Mouse (Mus musculus): ENCODE measurements at regions not wholly inside any gene's neighbourhood (a gene's known extent, or its start where the extent isn't known, plus 50 kb on each side); places are given as distances from the start of the nearest gene placed in this dataset.

DNA sequence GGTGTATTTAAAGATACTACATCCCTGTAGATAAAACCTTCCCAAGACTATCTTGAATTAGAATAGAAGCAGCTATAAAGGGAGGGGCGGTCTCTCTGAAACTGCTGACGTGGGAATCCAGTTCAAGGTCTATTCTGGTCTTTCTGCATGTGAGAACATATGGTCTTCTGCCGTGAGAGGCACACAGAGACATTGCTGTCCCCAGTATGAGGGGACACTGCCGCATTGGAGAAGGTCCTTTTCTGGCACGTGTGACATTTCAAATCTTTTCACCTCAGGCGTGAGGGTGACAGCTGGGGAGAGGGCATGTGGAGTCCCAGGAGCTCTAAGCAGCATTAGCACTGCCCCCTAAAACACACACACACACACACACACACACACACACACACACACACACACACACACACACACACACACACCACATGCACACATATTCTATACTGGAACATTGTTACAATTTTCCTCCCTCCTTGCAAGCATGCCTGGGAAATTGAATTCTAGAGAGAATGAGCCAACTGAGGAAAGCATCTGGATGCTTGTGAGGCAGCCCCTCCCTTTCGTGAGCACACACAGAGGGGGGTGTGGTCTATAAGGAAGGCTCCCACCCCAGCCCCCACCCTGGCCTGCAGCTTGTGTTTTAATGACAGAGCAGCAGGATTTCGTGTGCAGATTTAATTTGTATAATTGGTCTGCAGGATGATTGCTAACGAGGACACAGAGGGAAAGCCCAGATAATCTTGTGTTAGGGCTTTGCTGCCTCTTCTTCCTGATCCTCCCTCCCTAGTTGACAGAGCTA is 174.5 kb upstream of the Fat4 start:
- Histone ChIP-seq H3K27ac (ENCODE audit: low read depth, low read length) (no peak overlapping the region), H3K27me3 (ENCODE audit: control insufficient read depth, insufficient read depth, low read length) (no peaks in the 10 kb centered on the region), H3K4me3 (ENCODE audit: low read depth, low read length) (no peak overlapping the region), H3K4me2 (ENCODE audit: low read depth) (no peak overlapping the region), H3K4me1 (ENCODE audit: control insufficient read depth, insufficient read depth, low read length) (no peaks in the 10 kb centered on the region), H3K9me3 (ENCODE audit: control insufficient read depth, low read length) (no peaks in the 10 kb centered on the region), H3K9ac (ENCODE audit: low read length) (no peak overlapping the region), H3K36me3 (ENCODE audit: control insufficient read depth, insufficient read depth, low read length) (no peaks in the 10 kb centered on the region)
- DNase-seq (ENCODE audit: low spot score) (peak; percentile 40), ATAC-seq (ENCODE audit: insufficient read depth, low FRiP score, low TSS enrichment) (peak; percentile 67)
- WGBS, result 20% methylated on average over 9 of the region's 9 CpGs

DNA sequence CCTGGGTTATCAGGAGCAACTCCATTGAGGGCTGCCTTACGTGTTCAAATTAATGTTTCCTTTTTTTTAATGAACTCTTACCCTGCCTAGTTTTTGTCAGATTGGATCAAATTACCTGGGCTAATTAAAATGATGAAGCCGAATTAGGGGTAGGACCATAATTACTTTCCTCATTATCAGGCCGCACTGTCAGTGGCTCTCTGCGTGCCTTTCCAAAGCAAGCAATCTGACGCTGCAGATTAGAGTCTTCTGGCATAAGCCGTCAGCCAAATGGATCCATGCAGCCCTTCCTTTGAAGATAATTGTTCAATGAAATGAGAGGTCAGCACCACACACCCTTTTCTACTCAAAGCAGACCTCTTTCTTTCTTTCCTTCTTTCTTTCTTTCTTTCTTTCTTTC is 175.5 kb upstream of the Fat4 start:
- H3K4me3 ChIP-seq (ENCODE audit: low read depth, low read length), result no peak overlapping the region
- no peaks in the 10 kb centered on the region for H3K4me1 ChIP-seq (ENCODE audit: control insufficient read depth, insufficient read depth, low read length)
- no peaks in the 10 kb centered on the region for H3K36me3 ChIP-seq (ENCODE audit: control insufficient read depth, insufficient read depth, low read length)
- no peak overlapping the region for H3K4me2 ChIP-seq (ENCODE audit: low read depth)
- no peak overlapping the region for H3K9ac ChIP-seq (ENCODE audit: low read length)
- H3K9me3 ChIP-seq (ENCODE audit: control insufficient read depth, low read length), result no peaks in the 10 kb centered on the region
- DNase-seq (ENCODE audit: low spot score) (no peak), ATAC-seq (ENCODE audit: insufficient read depth, low FRiP score, low TSS enrichment) (no peak)
- WGBS, result 53% methylated on average over 6 of the region's 6 CpGs
- H3K27ac ChIP-seq (ENCODE audit: low read depth, low read length), result no peak overlapping the region
- H3K27me3 ChIP-seq (ENCODE audit: control insufficient read depth, insufficient read depth, low read length), result no peaks in the 10 kb centered on the region

DNA sequence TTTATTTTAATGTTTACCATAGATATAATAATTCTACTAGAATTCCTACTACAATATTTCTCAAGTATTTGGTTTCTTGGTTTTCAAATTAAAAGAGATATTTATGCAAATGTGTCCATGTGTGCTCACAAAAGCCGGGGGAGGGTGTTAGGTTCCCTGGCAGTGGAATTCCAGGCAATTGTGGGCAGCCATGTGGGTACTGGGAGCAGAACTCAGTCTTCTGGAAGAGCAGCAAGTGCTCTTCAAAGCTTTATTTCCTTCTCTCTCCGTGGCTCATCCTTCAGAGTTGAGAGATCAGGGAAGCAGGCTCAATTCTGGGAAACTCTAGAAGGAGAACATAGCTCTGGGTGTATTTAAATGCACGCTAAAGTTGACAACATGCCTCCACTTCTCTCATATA is 178.8 kb upstream of the Fat4 start:
- no peaks in the 10 kb centered on the region for H3K27me3 ChIP-seq (ENCODE audit: control insufficient read depth, insufficient read depth, low read length)
- no peak for ATAC-seq (ENCODE audit: insufficient read depth, low FRiP score, low TSS enrichment)
- DNase-seq (ENCODE audit: low spot score), result no peak

DNA sequence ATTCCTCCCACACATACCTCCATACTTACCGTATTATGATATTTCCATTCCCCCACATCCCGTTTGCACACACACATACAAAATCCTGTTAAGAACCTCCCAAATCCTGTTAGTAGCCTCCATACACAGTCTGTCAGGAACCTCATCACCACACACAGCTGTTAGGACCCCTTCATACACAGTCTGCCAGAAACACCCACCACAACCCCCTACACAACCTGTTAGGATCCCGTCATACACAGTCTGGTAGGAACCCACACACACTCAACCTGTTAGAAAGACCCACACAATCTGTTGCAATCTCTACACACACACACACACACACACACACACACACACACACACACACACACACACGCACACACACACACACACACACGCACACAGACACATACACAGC is 187.5 kb upstream of the Fat4 start:
- peaks cover 5% of the 10 kb centered on the region; the same call in 1 of the 2 replicates for H3K4me1 ChIP-seq (ENCODE audit: control insufficient read depth, insufficient read depth, low read length)
- no peak overlapping the region for H3K9ac ChIP-seq (ENCODE audit: low read length)
- H3K9me3 ChIP-seq (ENCODE audit: control insufficient read depth, low read length), result no peaks in the 10 kb centered on the region
- no peaks in the 10 kb centered on the region for H3K27me3 ChIP-seq (ENCODE audit: control insufficient read depth, insufficient read depth, low read length)
- WGBS, result 97% methylated on average over 4 of the region's 5 CpGs
- DNase-seq (ENCODE audit: low spot score) (no peak), ATAC-seq (ENCODE audit: insufficient read depth, low FRiP score, low TSS enrichment) (no peak)
- no peak overlapping the region for H3K4me3 ChIP-seq (ENCODE audit: low read depth, low read length)
- no peak overlapping the region for H3K27ac ChIP-seq (ENCODE audit: low read depth, low read length)
- no peaks in the 10 kb centered on the region for H3K36me3 ChIP-seq (ENCODE audit: control insufficient read depth, insufficient read depth, low read length)
- no peak overlapping the region for H3K4me2 ChIP-seq (ENCODE audit: low read depth)

More for the DNA sequence above, 178.8 kb upstream of the Fat4 start:
- no peak overlapping the region for H3K9ac ChIP-seq (ENCODE audit: low read length)
- WGBS, result 79% methylated on average over 3 of the region's 3 CpGs
- no peak overlapping the region for H3K27ac ChIP-seq (ENCODE audit: low read depth, low read length)
- H3K36me3 ChIP-seq (ENCODE audit: control insufficient read depth, insufficient read depth, low read length), result no peaks in the 10 kb centered on the region
- H3K4me1 ChIP-seq (ENCODE audit: control insufficient read depth, insufficient read depth, low read length), result no peaks in the 10 kb centered on the region
- H3K4me3 ChIP-seq (ENCODE audit: low read depth, low read length), result no peak overlapping the region
- H3K4me2 ChIP-seq (ENCODE audit: low read depth), result no peak overlapping the region
- no peaks in the 10 kb centered on the region for H3K9me3 ChIP-seq (ENCODE audit: control insufficient read depth, low read length)

DNA sequence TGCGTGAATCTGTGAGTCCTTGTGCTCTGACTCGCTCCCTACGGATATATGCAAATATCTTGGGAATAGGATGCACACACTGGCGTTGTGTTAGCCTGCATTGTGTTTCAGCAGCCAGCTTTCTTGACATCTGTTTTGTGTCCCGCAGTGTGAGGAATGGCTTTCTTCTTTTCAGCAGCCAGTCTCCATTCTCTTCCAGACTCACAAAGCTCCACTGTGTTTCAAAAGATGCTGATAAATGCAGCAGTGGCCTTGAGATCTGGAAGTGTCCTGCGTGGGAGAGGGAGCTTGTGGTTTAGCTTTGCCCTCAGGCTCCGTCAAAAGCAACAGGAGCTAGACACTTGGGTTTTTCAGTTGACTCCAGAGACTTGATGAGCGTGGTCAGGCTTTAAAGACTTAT is 188.9 kb upstream of the Fat4 start:
- peak; percentile 94 for ATAC-seq (ENCODE audit: insufficient read depth, low FRiP score, low TSS enrichment)
- Histone ChIP-seq H3K4me3 (ENCODE audit: low read depth, low read length) (no peak overlapping the region), H3K9me3 (ENCODE audit: control insufficient read depth, low read length) (no peaks in the 10 kb centered on the region), H3K9ac (ENCODE audit: low read length) (no peak overlapping the region), H3K4me1 (ENCODE audit: control insufficient read depth, insufficient read depth, low read length) (peaks cover 5% of the 10 kb centered on the region; the same call in 1 of the 2 replicates), H3K36me3 (ENCODE audit: control insufficient read depth, insufficient read depth, low read length) (no peaks in the 10 kb centered on the region), H3K4me2 (ENCODE audit: low read depth) (no peak overlapping the region), H3K27me3 (ENCODE audit: control insufficient read depth, insufficient read depth, low read length) (no peaks in the 10 kb centered on the region), H3K27ac (ENCODE audit: low read depth, low read length) (peak overlapping the region; percentile 90)
- DNase-seq (ENCODE audit: low spot score), result peak; percentile 63
- WGBS, result 24% methylated on average over 8 of the region's 8 CpGs

DNA sequence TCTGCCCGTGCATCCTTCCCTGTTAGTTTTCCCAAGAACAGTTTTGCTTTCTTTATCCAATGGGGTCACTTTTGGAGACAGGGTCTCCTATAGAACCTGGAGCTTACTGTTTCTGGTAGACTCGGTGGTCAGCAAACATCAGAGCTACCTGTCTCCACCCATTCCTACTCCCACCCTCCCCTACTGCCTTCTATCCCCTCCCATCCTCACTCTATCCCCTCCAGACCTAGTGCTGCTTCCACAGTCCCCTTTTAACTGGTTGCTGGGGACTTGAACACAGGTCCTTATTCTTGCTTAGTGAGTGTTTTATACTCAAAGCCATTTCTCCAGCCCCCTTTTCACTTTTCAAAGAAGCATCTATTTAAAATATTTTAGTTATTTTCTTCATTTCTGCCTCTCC is 189.4 kb upstream of the Fat4 start:
- H3K4me1 ChIP-seq (ENCODE audit: control insufficient read depth, insufficient read depth, low read length), result peaks cover 5% of the 10 kb centered on the region; the same call in 1 of the 2 replicates
- ATAC-seq (ENCODE audit: insufficient read depth, low FRiP score, low TSS enrichment), result peak; percentile 58; the same call in 1 of the 2 replicates
- DNase-seq (ENCODE audit: low spot score), result no peak
- H3K27me3 ChIP-seq (ENCODE audit: control insufficient read depth, insufficient read depth, low read length), result no peaks in the 10 kb centered on the region
- no peak overlapping the region for H3K9ac ChIP-seq (ENCODE audit: low read length)
- 69% methylated on average over 2 of the region's 2 CpGs for WGBS
- H3K36me3 ChIP-seq (ENCODE audit: control insufficient read depth, insufficient read depth, low read length), result no peaks in the 10 kb centered on the region
- no peak overlapping the region for H3K4me3 ChIP-seq (ENCODE audit: low read depth, low read length)
- no peak overlapping the region for H3K4me2 ChIP-seq (ENCODE audit: low read depth)
- no peaks in the 10 kb centered on the region for H3K9me3 ChIP-seq (ENCODE audit: control insufficient read depth, low read length)
- peak overlapping the region; percentile 90; the same call in 1 of the 2 replicates for H3K27ac ChIP-seq (ENCODE audit: low read depth, low read length)

DNA sequence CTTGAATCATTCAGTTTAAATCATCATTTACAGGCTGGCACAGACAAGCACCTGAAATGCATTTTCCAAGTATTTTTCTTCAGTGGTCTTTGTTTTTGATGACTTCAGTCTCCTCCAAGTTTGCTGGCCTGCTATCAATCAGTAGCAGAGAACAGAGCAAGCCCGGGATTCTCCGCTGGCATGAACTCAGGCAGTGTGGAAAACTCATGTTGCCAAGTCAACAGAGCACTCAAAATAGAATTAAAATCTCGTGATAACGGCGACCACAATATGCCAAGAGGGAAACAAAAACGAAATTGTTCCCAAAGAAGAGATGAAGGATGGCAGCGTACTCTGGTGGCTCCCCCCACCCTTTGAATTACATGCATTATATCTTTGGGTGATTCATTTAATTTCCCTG is 190.9 kb upstream of the Fat4 start:
- ATAC-seq (ENCODE audit: insufficient read depth, low FRiP score, low TSS enrichment) (no peak), DNase-seq (ENCODE audit: low spot score) (no peak)

DNA sequence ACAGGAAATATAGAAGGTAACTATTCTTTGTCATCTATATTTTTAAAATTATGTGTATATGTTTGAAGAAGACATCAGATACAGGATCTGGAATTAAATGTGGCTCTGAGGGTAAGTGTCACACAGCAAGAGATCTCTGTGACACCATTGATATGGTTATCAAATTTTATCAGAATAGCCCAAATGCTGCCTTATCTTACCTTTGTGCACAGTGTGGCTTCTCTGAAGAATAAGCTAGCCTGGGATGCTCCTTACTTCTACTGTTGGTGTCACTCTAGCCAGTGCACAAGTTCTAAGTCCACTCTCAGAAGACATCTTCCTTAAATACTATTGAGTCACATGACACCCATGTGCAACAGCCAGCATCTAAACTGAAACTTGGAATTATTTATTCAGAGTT is 194.0 kb upstream of the Fat4 start:
- Histone ChIP-seq H3K27ac (ENCODE audit: low read depth, low read length) (no peak overlapping the region), H3K36me3 (ENCODE audit: control insufficient read depth, insufficient read depth, low read length) (no peaks in the 10 kb centered on the region), H3K4me2 (ENCODE audit: low read depth) (no peak overlapping the region), H3K9ac (ENCODE audit: low read length) (no peak overlapping the region), H3K4me3 (ENCODE audit: low read depth, low read length) (no peak overlapping the region), H3K27me3 (ENCODE audit: control insufficient read depth, insufficient read depth, low read length) (no peaks in the 10 kb centered on the region), H3K9me3 (ENCODE audit: control insufficient read depth, low read length) (no peaks in the 10 kb centered on the region), H3K4me1 (ENCODE audit: control insufficient read depth, insufficient read depth, low read length) (no peaks in the 10 kb centered on the region)
- ATAC-seq (ENCODE audit: insufficient read depth, low FRiP score, low TSS enrichment) (no peak), DNase-seq (ENCODE audit: low spot score) (no peak)

More for the DNA sequence above, 190.9 kb upstream of the Fat4 start:
- no peaks in the 10 kb centered on the region for H3K9me3 ChIP-seq (ENCODE audit: control insufficient read depth, low read length)
- no peaks in the 10 kb centered on the region for H3K27me3 ChIP-seq (ENCODE audit: control insufficient read depth, insufficient read depth, low read length)
- no peak overlapping the region for H3K9ac ChIP-seq (ENCODE audit: low read length)
- no peaks in the 10 kb centered on the region for H3K36me3 ChIP-seq (ENCODE audit: control insufficient read depth, insufficient read depth, low read length)
- H3K4me2 ChIP-seq (ENCODE audit: low read depth), result no peak overlapping the region
- H3K4me1 ChIP-seq (ENCODE audit: control insufficient read depth, insufficient read depth, low read length), result peaks cover 5% of the 10 kb centered on the region; the same call in 1 of the 2 replicates
- H3K4me3 ChIP-seq (ENCODE audit: low read depth, low read length), result no peak overlapping the region
- H3K27ac ChIP-seq (ENCODE audit: low read depth, low read length), result no peak overlapping the region
- WGBS, result 92% methylated on average over 7 of the region's 7 CpGs

DNA sequence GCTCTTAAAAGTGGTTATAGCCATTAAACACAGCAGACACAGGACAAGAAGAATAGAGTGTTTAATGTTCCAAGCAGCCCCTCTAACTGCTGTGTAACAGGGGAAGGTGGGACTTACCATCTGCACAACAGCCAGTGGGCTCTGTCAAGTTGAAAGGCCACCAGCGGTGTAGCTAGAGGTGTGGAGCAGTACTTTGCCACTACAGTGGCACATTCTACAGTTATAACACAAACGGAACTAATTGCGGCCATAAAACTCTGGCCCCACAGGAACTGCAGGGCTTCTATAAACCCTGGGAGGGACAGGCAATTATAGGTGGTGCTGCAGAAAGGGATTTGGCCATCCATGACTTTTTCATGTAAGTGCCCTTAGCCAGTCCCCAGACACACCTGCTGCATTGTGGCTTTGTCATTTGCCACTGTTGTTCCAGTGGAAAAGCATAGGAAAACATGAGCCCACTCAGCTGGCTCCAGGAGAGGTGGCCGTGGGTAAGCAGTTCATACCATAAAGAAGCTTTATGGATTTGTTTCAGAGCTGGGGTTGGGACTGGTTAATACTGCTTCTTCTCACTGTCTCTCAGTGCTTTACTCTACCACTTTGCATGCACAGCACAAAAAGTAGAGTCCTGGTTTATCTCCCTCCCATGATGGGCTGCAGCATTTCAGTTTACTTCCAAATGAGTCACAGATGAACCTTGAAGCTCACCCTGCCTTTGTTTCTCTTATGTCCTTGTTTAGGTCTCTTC is 199.8 kb upstream of the Ankrd50 start:
- Histone ChIP-seq H3K36me3 (ENCODE audit: control insufficient read depth, insufficient read depth, low read length) (no peaks in the 10 kb centered on the region), H3K4me1 (ENCODE audit: control insufficient read depth, insufficient read depth, low read length) (no peaks in the 10 kb centered on the region), H3K4me3 (ENCODE audit: low read depth, low read length) (no peak overlapping the region), H3K27me3 (ENCODE audit: control insufficient read depth, insufficient read depth, low read length) (no peaks in the 10 kb centered on the region), H3K4me2 (ENCODE audit: low read depth) (no peak overlapping the region), H3K9me3 (ENCODE audit: control insufficient read depth, low read length) (no peaks in the 10 kb centered on the region), H3K9ac (ENCODE audit: low read length) (no peak overlapping the region), H3K27ac (ENCODE audit: low read depth, low read length) (no peak overlapping the region)
- ATAC-seq (ENCODE audit: insufficient read depth, low FRiP score, low TSS enrichment), result no peak
- 31% methylated on average over 4 of the region's 4 CpGs for whole genome bisulfite sequencing
- DNase-seq (ENCODE audit: low spot score), result no peak

All from neural tube, embryonic 11.5 days (tissue).